ENCODE assay signal across 18 mouse cellular contexts in genomic region chr12:79522374-79522773, GRCm38 (mm10).
DNase-seq lines count a peak whose midpoint lies in the region; ATAC-seq and TF ChIP-seq lines count a peak whose summit lies in the region.
"Had no signal": no experiment of that assay in that cellular context is flagged by ENCODE, and none has a peak within 500 bp of the region (broad histone marks: within the 10 kb centered on the region; RNA-seq: fewer than 3 reads in every experiment).

No protein-coding gene starts in this region.

- 55% methylated on average over 1 of the region's 1 CpGs for WGBS in hindbrain, embryonic 10.5 days
- 48% methylated on average over 1 of the region's 1 CpGs for WGBS in hindbrain, postnatal 0 days
- 15% methylated on average over 1 of the region's 1 CpGs for WGBS in embryonic facial prominence, embryonic 12.5 days
- WGBS in forebrain, embryonic 16.5 days = 8% methylated on average over 1 of the region's 1 CpGs

- no peak for ATAC-seq in hindbrain, postnatal 0 days
- no peak for ATAC-seq in embryonic facial prominence, embryonic 12.5 days (ENCODE audit: insufficient number of reproducible peaks, insufficient read depth, low FRiP score, low TSS enrichment)
- peak; percentile 55; the same call in 1 of the 2 replicates for ATAC-seq in forebrain, embryonic 16.5 days
- ATAC-seq: CD4-positive, CD25-positive, alpha-beta regulatory T cell, adult 4 months; hindbrain, embryonic 16.5 days had no signal

- H3K4me3 ChIP-seq in hindbrain, embryonic 10.5 days = no peak overlapping the region
- H3K4me3 ChIP-seq in hindbrain, postnatal 0 days (ENCODE audit: low read length) = no peak overlapping the region
- no peak overlapping the region for H3K4me3 ChIP-seq in embryonic facial prominence, embryonic 12.5 days
- no peak overlapping the region for H3K4me3 ChIP-seq in forebrain, embryonic 16.5 days (replicated peaks; ENCODE audit: low read length)
- H3K4me3 ChIP-seq: myocyte had no signal

- no peaks in the 10 kb centered on the region for H3K9me3 ChIP-seq in hindbrain, embryonic 10.5 days
- no peaks in the 10 kb centered on the region for H3K9me3 ChIP-seq in hindbrain, postnatal 0 days (ENCODE audit: low read length)
- no peaks in the 10 kb centered on the region for H3K9me3 ChIP-seq in embryonic facial prominence, embryonic 12.5 days
- H3K9me3 ChIP-seq in forebrain, embryonic 16.5 days (ENCODE audit: control insufficient read depth, low read length) = no peaks in the 10 kb centered on the region

- no peak overlapping the region for H3K4me2 ChIP-seq in hindbrain, postnatal 0 days (ENCODE audit: low read depth, low read length)
- H3K4me2 ChIP-seq in embryonic facial prominence, embryonic 12.5 days (replicated peaks) = no peak overlapping the region
- no peak overlapping the region for H3K4me2 ChIP-seq in forebrain, embryonic 16.5 days (ENCODE audit: low read length)

- H3K27me3 ChIP-seq in hindbrain, embryonic 10.5 days (ENCODE audit: insufficient read depth, poor library complexity, severe bottlenecking) = 0 out of 2 replicates have a peak, but pooled peaks cover 3% of the 10 kb centered on the region
- H3K27me3 ChIP-seq in hindbrain, postnatal 0 days (ENCODE audit: insufficient read depth, low read length) = no peaks in the 10 kb centered on the region
- H3K27me3 ChIP-seq in embryonic facial prominence, embryonic 12.5 days = no peaks in the 10 kb centered on the region
- H3K27me3 ChIP-seq in forebrain, embryonic 16.5 days (replicated peaks; ENCODE audit: control insufficient read depth, insufficient read depth, low read length) = no peaks in the 10 kb centered on the region

- no peak overlapping the region for H3K9ac ChIP-seq in hindbrain, postnatal 0 days (replicated peaks; ENCODE audit: low read length)
- H3K9ac ChIP-seq in embryonic facial prominence, embryonic 12.5 days = no peak overlapping the region
- H3K9ac ChIP-seq in forebrain, embryonic 16.5 days (replicated peaks; ENCODE audit: low read depth, low read length) = no peak overlapping the region

- no peaks in the 10 kb centered on the region for H3K36me3 ChIP-seq in hindbrain, embryonic 10.5 days
- H3K36me3 ChIP-seq in hindbrain, postnatal 0 days (ENCODE audit: insufficient read depth, low read length) = no peaks in the 10 kb centered on the region
- H3K36me3 ChIP-seq in embryonic facial prominence, embryonic 12.5 days = no peaks in the 10 kb centered on the region
- H3K36me3 ChIP-seq in forebrain, embryonic 16.5 days (ENCODE audit: control insufficient read depth, insufficient read depth) = no peaks in the 10 kb centered on the region

- TF ChIP-seq CTCF in hindbrain, postnatal 0 days (IDR thresholded peaks at IDR 0.05; ENCODE audit: low read depth) = no peak

- DNase-seq in hindbrain, embryonic 10.5 days (ENCODE audit: low spot score) = no peak
- DNase-seq in hindbrain, postnatal 0 days (ENCODE audit: low spot score) = no peak
- DNase-seq in CD4-positive helper T cell, adult 2 months (ENCODE audit: low read depth, low spot score) = peak; percentile 17
- no peak for DNase-seq in retina, embryonic 14.5 days (ENCODE audit: low spot score)
- DNase-seq in right cerebral cortex, postnatal 10 days (ENCODE audit: low spot score in 2 of 2) = no peak
- no peak for DNase-seq in thymus, postnatal 0 days (ENCODE audit: low spot score)
- DNase-seq: adrenal gland, postnatal 25 days; cerebellum, adult 11 months; gastrocnemius, postnatal 36 days; kidney, adult 8-10 months; left cerebral cortex, postnatal 4 days; right cerebral cortex, postnatal 14 days; thymus, adult 2 months had no signal

- H3K27ac ChIP-seq in hindbrain, embryonic 10.5 days = peak overlapping the region; percentile 4; the same call in 1 of the 2 replicates
- H3K27ac ChIP-seq in hindbrain, postnatal 0 days = no peak overlapping the region
- peak overlapping the region; percentile 36; the same call in 1 of the 2 replicates for H3K27ac ChIP-seq in embryonic facial prominence, embryonic 12.5 days
- H3K27ac ChIP-seq in forebrain, embryonic 16.5 days (ENCODE audit: low read length) = no peak overlapping the region

- peaks cover 17% of the 10 kb centered on the region for H3K4me1 ChIP-seq in hindbrain, embryonic 10.5 days (replicated peaks)
- no peaks in the 10 kb centered on the region for H3K4me1 ChIP-seq in hindbrain, postnatal 0 days (ENCODE audit: insufficient read depth, low read length)
- peaks cover 14% of the 10 kb centered on the region; the same call in 1 of the 2 replicates for H3K4me1 ChIP-seq in embryonic facial prominence, embryonic 12.5 days
- H3K4me1 ChIP-seq in forebrain, embryonic 16.5 days (replicated peaks; ENCODE audit: control insufficient read depth, insufficient read depth, low read length) = no peaks in the 10 kb centered on the region

Comparison
In these comparisons a context has a peak if more than half of its experiments do, and no peak if none do; other contexts are left out.
1. H3K27ac ChIP-seq: peak in hindbrain, embryonic 10.5 days (single experiment) and embryonic facial prominence, embryonic 12.5 days (single experiment); none in hindbrain, postnatal 0 days (single experiment) and forebrain, embryonic 16.5 days (single experiment).